Mouse (Mus musculus) ES-Bruce4 (cell line): Measurements from ENCODE around the gene Cobl. TPM values are rescaled to one million over a fixed set of nuclear protein-coding genes. Genes with fewer than 3 reads are reported as not detected.

ENCODE experiments used
- H3K27ac ChIP-seq: 2 replicates; pipeline ENCODE4 v1.5.1; 2012; ENCODE audit warnings: low read length, inconsistent platforms; ENCODE audit not compliant: insufficient read depth
- H3K27me3 ChIP-seq: 2 replicates; pipeline ENCODE4 v1.6.1; 2012; ENCODE audit warnings: mild to moderate bottlenecking, low read length, inconsistent platforms; ENCODE audit not compliant: control insufficient read depth, poor library complexity, insufficient read depth, severe bottlenecking
- H3K36me3 ChIP-seq: 2 replicates; pipeline ENCODE4 v1.6.1; 2012; ENCODE audit warnings: inconsistent platforms, mild to moderate bottlenecking, low read length, moderate library complexity; ENCODE audit not compliant: control insufficient read depth, poor library complexity, insufficient read depth, severe bottlenecking
- H3K4me1 ChIP-seq: one replicate; pipeline ENCODE4 v1.8.1; 2011; ENCODE audit warnings: low read length; ENCODE audit not compliant: control insufficient read depth, insufficient read depth
- H3K4me3 ChIP-seq: 2 replicates; pipeline ENCODE4 v1.5.1; 2011; ENCODE audit warnings: low read depth, mild to moderate bottlenecking, low read length
- H3K9ac ChIP-seq: 2 replicates; pipeline ENCODE4 v1.6.1; 2012; ENCODE audit warnings: low read depth, mild to moderate bottlenecking, inconsistent platforms; ENCODE audit not compliant: poor library complexity, severe bottlenecking
- H3K9me3 ChIP-seq: replicated peaks from 2 replicates; pipeline ENCODE4 v1.6.1; 2012; ENCODE audit warnings: mild to moderate bottlenecking, low read length, inconsistent platforms; ENCODE audit not compliant: control insufficient read depth, poor library complexity, insufficient read depth, severe bottlenecking
- CTCF ChIP-seq: IDR thresholded peaks from one replicate; pipeline ENCODE4 v1.8.1; 2011; ENCODE audit warnings: low read depth, low read length
- EP300 ChIP-seq: IDR thresholded peaks from 2 replicates; pipeline ENCODE4 v1.6.1; 2011; ENCODE audit warnings: low read depth, low read length; ENCODE audit not compliant: insufficient read depth
- POLR2A ChIP-seq: IDR thresholded peaks from one replicate; pipeline ENCODE4 v1.8.1; 2011; ENCODE audit warnings: low read length; ENCODE audit not compliant: insufficient read depth
- polyA plus RNA-seq: library from polyadenylated mRNA; stranded (reverse); fragments of >200 nt; gene quantifications from 2 replicates; pipeline ENCODE4 v1.2.4, GENCODE M21; 2011; ENCODE audit warnings: low read depth; ENCODE audit not compliant: missing spikeins, insufficient read depth, insufficient read length

The Cobl gene
- polyA plus RNA-seq, 1 experiment = 23.2 TPM

DNA sequence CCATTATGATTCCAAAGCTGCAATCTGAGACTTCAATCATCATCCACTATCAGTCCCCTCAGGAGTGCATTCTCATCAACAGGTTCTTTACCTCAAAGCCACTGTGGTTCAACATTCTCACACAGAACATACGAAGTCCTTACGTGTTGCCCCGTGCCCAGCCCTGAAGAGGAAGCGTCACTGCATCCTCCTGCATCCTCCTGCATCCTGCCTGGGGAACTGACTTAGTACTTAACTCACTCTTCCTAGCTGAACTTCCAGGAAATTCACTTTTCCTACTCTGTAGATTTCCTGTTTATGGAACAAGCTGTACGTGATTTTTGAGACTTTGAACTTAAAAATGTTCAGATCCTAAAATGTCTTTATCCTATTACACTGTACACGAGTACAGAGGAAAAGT, 153.3 kb downstream of the Cobl start:
- Histone ChIP-seq H3K27ac (no peak overlapping the region), H3K4me1 (no peaks in the 10 kb centered on the region), H3K9me3 (no peaks in the 10 kb centered on the region), H3K36me3 (peaks cover 4% of the 10 kb centered on the region; the same call in 1 of the 2 replicates), H3K9ac (no peak overlapping the region), H3K4me3 (no peak overlapping the region), H3K27me3 (no peaks in the 10 kb centered on the region)
- TF ChIP-seq POLR2A (no peak), EP300 (no peak), CTCF (no peak)

DNA sequence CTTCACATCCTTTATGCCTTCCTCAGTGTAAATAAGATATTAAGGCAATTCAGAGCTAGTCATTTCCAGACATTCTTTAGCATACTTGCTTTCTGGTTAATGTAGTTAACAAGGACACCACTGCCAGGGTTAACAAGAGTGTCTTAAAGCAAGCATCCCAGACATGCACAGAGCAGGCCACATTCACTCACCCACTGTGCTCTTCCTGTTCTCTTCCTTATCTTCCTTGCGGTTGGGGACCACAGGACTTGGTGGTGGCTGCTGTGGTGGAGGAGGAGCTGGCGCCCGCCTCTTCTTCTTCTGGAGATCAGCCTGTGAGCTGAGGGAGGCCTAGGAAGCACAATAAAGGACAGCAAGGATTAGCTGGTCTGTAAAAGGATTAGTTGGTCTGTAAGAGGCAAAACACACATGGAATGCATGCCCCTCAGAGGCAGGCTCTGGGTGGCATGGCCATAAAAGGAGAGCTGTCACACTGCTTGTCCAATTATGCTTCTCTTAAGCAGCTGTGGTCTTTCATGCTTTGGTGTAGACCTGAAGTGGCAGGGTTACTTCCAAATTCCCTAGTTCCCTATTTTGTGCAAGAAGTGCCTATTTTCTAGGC, 155.2 kb downstream of the Cobl start:
- Histone ChIP-seq H3K27ac (no peak overlapping the region), H3K4me3 (no peak overlapping the region), H3K9ac (no peak overlapping the region), H3K27me3 (no peaks in the 10 kb centered on the region), H3K9me3 (no peaks in the 10 kb centered on the region), H3K4me1 (no peaks in the 10 kb centered on the region), H3K36me3 (peaks cover 4% of the 10 kb centered on the region; the same call in 1 of the 2 replicates)
- no peak for TF ChIP-seq POLR2A
- no peak for TF ChIP-seq EP300

DNA sequence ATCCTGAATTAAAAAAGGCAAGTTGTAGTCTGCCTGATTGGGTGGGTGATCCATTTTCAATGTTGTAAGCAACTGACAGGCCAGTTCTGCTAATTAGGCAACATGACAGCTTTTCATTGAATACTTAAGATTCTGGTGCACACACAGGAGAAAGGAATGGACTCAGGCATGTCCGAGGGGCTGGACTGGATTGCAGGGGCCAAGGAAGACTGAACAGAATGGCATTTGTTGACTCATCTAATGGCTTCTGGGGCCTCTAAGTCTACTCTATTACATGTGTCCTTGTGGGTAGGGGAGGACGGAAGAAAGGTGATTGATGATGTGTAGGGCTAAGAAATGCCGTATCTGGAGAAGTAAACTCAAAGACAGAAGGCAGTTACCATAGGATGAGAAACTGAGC, 159.9 kb downstream of the Cobl start:
- Histone ChIP-seq H3K9ac (no peak overlapping the region), H3K36me3 (peaks cover 4% of the 10 kb centered on the region; the same call in 1 of the 2 replicates), H3K4me1 (no peaks in the 10 kb centered on the region), H3K4me3 (no peak overlapping the region), H3K27ac (no peak overlapping the region), H3K9me3 (no peaks in the 10 kb centered on the region), H3K27me3 (no peaks in the 10 kb centered on the region)
- no peak for TF ChIP-seq CTCF
- TF ChIP-seq EP300 = no peak
- TF ChIP-seq POLR2A = no peak

DNA sequence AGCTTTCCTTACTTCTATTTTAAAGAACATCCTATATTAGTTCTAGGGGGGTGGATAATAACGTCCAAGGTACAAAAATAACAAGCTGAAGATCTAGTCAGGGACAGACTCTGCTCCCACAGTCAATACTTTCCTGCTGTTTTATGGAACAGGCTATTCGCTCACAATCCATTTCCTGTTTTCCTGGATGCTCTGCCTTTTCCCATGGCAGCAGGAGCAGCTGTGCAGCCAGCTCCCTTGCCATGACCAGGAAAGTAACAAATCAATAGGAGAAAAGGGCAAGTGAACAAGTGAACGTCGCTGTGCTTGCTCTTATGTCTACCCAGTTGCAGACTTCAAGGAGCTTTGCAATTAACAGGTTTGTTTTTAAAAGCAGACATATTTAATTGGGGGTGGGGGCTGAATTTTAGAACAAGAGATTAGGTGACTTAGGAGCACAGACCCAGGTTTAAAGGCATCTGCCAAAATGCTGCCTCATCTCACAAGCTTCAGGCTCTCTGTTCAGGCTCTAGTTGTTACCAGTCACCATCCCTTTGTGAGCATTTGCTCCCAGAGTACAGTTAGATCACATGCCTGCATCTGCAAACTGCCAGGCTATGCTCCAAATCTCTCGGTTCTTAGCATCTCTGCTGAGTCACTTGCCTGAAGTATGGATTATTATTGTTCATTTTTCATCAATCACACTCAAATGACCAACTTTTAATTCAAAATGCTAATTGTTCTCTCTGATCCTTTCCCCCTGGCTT, 164.9 kb downstream of the Cobl start:
- no peak for TF ChIP-seq POLR2A
- no peak for TF ChIP-seq EP300
- TF ChIP-seq CTCF = no peak
- Histone ChIP-seq H3K4me1 (no peaks in the 10 kb centered on the region), H3K36me3 (no peaks in the 10 kb centered on the region; the same call in 1 of the 2 replicates), H3K27ac (no peak overlapping the region), H3K27me3 (no peaks in the 10 kb centered on the region), H3K4me3 (no peak overlapping the region), H3K9me3 (no peaks in the 10 kb centered on the region), H3K9ac (no peak overlapping the region)

DNA sequence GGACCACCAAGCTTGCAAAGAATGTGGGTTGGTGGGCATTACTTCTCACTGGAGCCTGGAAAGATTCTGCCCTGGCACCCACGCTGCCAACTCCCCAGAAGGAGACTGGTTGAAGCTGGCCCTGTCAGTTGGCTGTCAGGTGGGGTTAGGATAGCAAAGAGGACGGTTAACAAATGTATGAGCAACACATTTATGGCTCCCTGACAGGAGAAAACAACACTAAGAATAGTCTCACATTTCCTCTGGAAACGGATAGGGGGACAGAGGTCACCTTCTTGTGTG, 173.2 kb downstream of the Cobl start:
- Histone ChIP-seq H3K9ac (no peak overlapping the region), H3K36me3 (peaks cover 10% of the 10 kb centered on the region; the same call in 1 of the 2 replicates), H3K4me1 (no peaks in the 10 kb centered on the region), H3K27ac (no peak overlapping the region), H3K4me3 (no peak overlapping the region), H3K9me3 (no peaks in the 10 kb centered on the region), H3K27me3 (no peaks in the 10 kb centered on the region)
- TF ChIP-seq CTCF (no peak), POLR2A (no peak), EP300 (no peak)

DNA sequence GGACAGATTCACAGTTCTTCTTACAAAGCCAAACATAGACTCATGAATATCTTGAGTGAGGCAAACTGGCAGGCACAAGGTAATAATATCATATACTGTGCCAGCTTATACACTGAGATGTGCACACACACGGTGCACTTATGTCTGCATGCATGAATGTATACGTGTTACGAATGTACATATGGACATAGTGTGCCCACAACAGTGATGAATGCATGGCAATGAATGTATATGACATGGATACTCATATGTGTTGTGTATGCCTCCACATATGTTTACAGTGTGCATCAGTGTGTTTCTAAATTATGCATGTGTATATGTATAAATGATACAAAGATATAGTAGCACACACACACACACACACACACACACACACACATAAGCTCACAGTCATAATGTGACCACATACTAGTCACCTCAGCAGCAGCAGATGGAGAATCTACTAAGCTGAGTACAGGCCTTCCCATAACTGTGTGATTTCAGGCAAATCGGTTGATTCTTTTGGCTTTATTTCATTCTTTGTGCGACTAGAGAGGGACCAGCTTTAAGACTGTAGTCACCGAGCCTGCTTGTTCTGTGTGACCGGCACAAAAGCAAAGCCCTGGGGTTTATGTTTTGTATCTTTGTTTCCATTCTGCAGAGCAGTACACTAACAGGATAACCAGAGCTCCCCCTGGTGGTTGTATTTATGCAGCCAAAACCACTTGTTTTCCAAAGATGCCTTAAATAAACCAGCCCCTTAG, 173.7 kb downstream of the Cobl start:
- Histone ChIP-seq H3K36me3 (peaks cover 10% of the 10 kb centered on the region; the same call in 1 of the 2 replicates), H3K27me3 (no peaks in the 10 kb centered on the region), H3K9ac (no peak overlapping the region), H3K4me1 (no peaks in the 10 kb centered on the region), H3K9me3 (no peaks in the 10 kb centered on the region), H3K27ac (no peak overlapping the region), H3K4me3 (no peak overlapping the region)
- no peak for TF ChIP-seq CTCF
